In the genomic region with DNA sequence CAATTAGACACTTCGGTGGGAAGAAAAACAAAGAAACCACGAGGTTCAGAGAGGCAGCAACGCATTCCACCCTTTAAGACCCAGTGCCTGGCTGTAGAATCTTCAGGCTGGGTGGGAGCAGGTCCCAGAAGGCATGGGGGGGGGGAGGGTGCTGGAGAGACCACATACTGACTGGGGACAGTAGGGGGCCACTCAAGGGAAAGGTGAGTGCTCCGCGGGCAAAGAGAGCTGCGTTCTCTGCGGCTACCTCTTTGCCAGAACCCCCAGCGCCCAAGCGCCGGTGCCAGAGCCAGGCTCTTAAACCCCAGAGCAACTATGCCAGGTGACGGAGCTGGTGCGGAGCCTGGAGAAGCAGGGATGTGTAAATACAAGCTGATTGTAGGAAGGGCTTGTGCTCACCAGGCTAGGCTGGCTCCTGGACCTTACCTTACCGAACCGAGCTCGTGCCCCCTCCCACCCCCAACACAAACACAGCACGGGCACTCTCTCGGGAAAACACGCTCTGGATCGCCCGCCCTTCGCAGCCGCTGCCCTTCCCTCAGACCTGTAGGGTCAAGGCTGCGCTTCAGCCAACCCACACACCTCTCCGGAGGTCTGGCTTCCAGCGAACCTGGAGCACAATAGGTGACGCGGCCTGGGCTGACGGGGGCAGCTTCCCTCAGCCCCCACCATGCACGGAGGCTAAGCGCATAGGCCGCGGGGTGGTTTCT, we compare ENCODE assay signal across 8 mouse cellular contexts. TPM values are rescaled to one million over a fixed set of nuclear protein-coding genes. Genes with fewer than 3 reads are reported as not detected.
A peak's percentile ranks its signal among the peaks of the same experiment; 100 is the strongest.
DNase-seq lines count a peak whose midpoint lies in the region; ATAC-seq and TF ChIP-seq lines count a peak whose summit lies in the region.

No protein-coding gene starts in this region.

- WGBS in lung, embryonic 16.5 days: under 1% methylated on average over 32 of the region's 32 CpGs

- ATAC-seq in granulocyte monocyte progenitor cell, adult 5-6 weeks (replicated peaks; ENCODE audit: poor library complexity, severe bottlenecking): 0 out of 2 replicates have a peak, but pooled peaks have one; percentile 1
- peak; percentile 29; the same call in 1 of the 2 replicates for ATAC-seq in lung, embryonic 16.5 days (ENCODE audit: low read depth)
- ATAC-seq in megakaryocyte-erythroid progenitor cell, adult 5-6 weeks (replicated peaks; ENCODE audit: low FRiP score, low TSS enrichment, poor library complexity, severe bottlenecking): no peak

- peak in 1 of 2 experiments; percentile 29 for DNase-seq in layer of hippocampus, adult 2 months (ENCODE audit: low spot score in 2 of 2)
- DNase-seq in layer of hippocampus, adult 9-10 months (ENCODE audit: low spot score): no peak
- peak; percentile 40 for DNase-seq in cerebellum, adult 11 months
- no peak for DNase-seq in urinary bladder, postnatal 10 days (ENCODE audit: low spot score)
- DNase-seq in right cerebral cortex, postnatal 36 days (ENCODE audit: low spot score in 2 of 2): no peak

- H3K4me2 ChIP-seq in lung, embryonic 16.5 days (ENCODE audit: low read depth, low read length): peak overlapping the region; percentile 99

- H3K4me1 ChIP-seq in lung, embryonic 16.5 days (replicated peaks; ENCODE audit: control insufficient read depth, insufficient read depth, low read length): peaks cover 14% of the 10 kb centered on the region

- TF ChIP-seq CTCF in layer of hippocampus, adult 2 months (conservative IDR thresholded peaks at IDR 0.05): no peak

- H3K4me3 ChIP-seq in layer of hippocampus, adult 2 months: peak overlapping the region; percentile 89
- H3K4me3 ChIP-seq in lung, embryonic 16.5 days (ENCODE audit: low read length): peak overlapping the region; percentile 72

- peak overlapping the region; percentile 69 for H3K9ac ChIP-seq in lung, embryonic 16.5 days (ENCODE audit: low read length)

- no peaks in the 10 kb centered on the region for H3K36me3 ChIP-seq in lung, embryonic 16.5 days (ENCODE audit: control insufficient read depth, insufficient read depth, low read length)

- peaks cover 32% of the 10 kb centered on the region for H3K27me3 ChIP-seq in lung, embryonic 16.5 days (ENCODE audit: control insufficient read depth, insufficient read depth, low read depth, low read length)

- no peaks in the 10 kb centered on the region for H3K9me3 ChIP-seq in lung, embryonic 16.5 days (ENCODE audit: control insufficient read depth, low read length)

- H3K27ac ChIP-seq in layer of hippocampus, adult 2 months: peak overlapping the region; percentile 97
- no peak overlapping the region for H3K27ac ChIP-seq in lung, embryonic 16.5 days (ENCODE audit: low read length)

RNA-seq across cellular contexts. Expression of a gene that starts 41.1 kb away (rescaled TPM):
- total RNA-seq in layer of hippocampus, adult 2 months (2021): 10 to 100 TPM; 37.0 to 37.2 TPM
- not detected in 2 replicates for total RNA-seq in granulocyte monocyte progenitor cell, adult 5-6 weeks (2014; fragmentation: Nextera tagmentation)
- total RNA-seq in granulocyte monocyte progenitor cell, adult 5-6 weeks (2017): 2.6 and 7.3 TPM in 2 replicates
- polyA plus RNA-seq in lung, embryonic 16.5 days (2015; fragmentation: Nextera tagmentation; extraction: Ambion mirVana): 2.8 and 3.0 TPM in 2 replicates
- 0.57 TPM in 1 of 2 replicates, not detected in the other for total RNA-seq in megakaryocyte-erythroid progenitor cell, adult 5-6 weeks (2014; fragmentation: Nextera tagmentation)
- 0.57 TPM in 1 of 2 replicates, not detected in the other for total RNA-seq in megakaryocyte-erythroid progenitor cell, adult 5-6 weeks (2017)

RNA-seq across cellular contexts. Expression of a gene that starts 54.9 kb away (rescaled TPM):
- 10 to 100 TPM; 78.8 to 83.5 TPM for total RNA-seq in layer of hippocampus, adult 2 months (2021)
- total RNA-seq in granulocyte monocyte progenitor cell, adult 5-6 weeks (2014; fragmentation: Nextera tagmentation): 13.6 and 15.6 TPM in 2 replicates
- 7.1 and 9.4 TPM in 2 replicates for total RNA-seq in granulocyte monocyte progenitor cell, adult 5-6 weeks (2017)
- polyA plus RNA-seq in lung, embryonic 16.5 days (2015; fragmentation: Nextera tagmentation; extraction: Ambion mirVana): 38.2 and 38.8 TPM in 2 replicates
- 21.9 and 33.9 TPM in 2 replicates for total RNA-seq in megakaryocyte-erythroid progenitor cell, adult 5-6 weeks (2014; fragmentation: Nextera tagmentation)
- 17.3 and 23.7 TPM in 2 replicates for total RNA-seq in megakaryocyte-erythroid progenitor cell, adult 5-6 weeks (2017)

Comparison
In these comparisons a context has a peak if more than half of its experiments do, and no peak if none do; other contexts are left out.
1. RNA of a gene that starts 41.1 kb away (total RNA-seq): 37.0 to 37.2 TPM in layer of hippocampus, adult 2 months; 2.6 to 7.3 TPM in granulocyte monocyte progenitor cell, adult 5-6 weeks and 0.57 TPM in megakaryocyte-erythroid progenitor cell, adult 5-6 weeks; every median in the first group is over 4 times any median in the second.